Mouse (Mus musculus) small intestine, adult 2 months (tissue): ENCODE measurements around the gene Trim66.

ENCODE experiments used
- CTCF ChIP-seq: fragments of 200-500 bp; IDR thresholded peaks from 2 replicates; pipeline ENCODE4 v1.5.1; 2012; ENCODE audit warnings: low read depth, mild to moderate bottlenecking, control low read depth, inconsistent platforms, low read length, moderate library complexity, mixed read lengths; ENCODE audit not compliant: insufficient replicate concordance, insufficient read length; ENCODE audit errors: extremely low read depth
- POLR2A ChIP-seq: fragments of 200-500 bp; IDR thresholded peaks from 2 replicates; pipeline ENCODE4 v1.6.1; 2012; ENCODE audit warnings: low read depth, mild to moderate bottlenecking, control low read depth, inconsistent platforms, low read length, moderate library complexity

DNA sequence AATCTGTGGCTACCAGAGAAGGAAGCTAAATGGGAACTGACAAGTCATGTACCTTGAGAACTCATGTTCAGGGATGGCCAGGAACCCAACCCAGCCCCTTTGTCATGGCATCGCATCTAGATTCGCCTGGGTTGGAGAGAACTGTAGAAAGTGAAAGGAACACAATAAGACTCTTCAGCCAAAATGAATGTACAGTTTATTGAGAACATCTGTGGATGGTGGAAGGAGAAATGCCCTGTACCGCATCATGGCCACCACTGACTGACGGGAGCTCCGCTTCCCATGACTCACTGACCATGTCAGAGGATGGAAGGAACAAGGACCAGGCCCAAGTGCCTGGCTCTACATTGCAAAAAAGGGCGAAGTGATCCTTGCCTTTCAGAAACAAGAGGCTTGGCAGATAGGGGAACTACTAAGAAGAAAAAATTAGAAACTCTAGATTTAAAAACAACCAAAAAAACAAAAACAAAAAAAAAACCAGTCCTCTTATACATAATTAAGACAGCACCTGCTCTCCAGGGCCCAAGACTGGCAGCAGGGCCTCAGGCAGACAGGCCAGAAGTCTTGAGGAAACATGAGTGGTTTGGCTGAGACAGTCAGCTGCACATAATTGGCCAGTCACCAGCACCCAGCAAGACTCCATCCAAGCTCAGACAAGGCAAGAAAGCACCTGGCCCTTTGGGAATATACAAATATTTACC is 16.0 kb upstream of the Trim66 start:
- no peak for TF ChIP-seq POLR2A
- TF ChIP-seq CTCF: no peak
